Mouse (Mus musculus): ENCODE data around the gene Dagla. TPM values are rescaled to one million over a fixed set of nuclear protein-coding genes. Genes with fewer than 3 reads are reported as not detected.

The Dagla gene
- total and polyA plus RNA-seq, 2 experiments = 0.18 to 0.93 TPM

DNA sequence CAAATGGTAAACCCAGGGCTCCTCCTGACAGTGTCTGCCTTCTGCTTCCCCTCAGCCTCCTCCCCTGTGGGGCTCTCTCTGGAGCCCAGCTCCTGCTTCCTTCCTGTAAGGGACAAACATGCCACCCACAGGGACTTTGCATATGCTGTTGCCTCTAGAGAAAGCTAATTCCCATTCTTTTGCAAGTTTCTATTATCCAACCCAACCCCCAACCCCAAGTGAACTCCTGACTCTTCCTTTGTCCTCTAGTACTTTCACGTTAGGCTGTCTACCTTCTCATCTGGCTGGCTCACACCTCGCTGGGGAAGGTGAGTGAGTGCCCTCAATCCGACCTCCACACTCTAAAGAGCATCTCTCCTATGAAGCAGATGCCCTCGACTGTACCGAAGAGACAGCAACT, 72.8 kb downstream of the Dagla start:
- no peak overlapping the region for H3K9ac ChIP-seq (ENCODE audit: low read depth, low read length)
- no peak overlapping the region for H3K4me3 ChIP-seq (ENCODE audit: insufficient read depth, low read depth, low read length)
- H3K36me3 ChIP-seq (ENCODE audit: control insufficient read depth, insufficient read depth, low read length) = no peaks in the 10 kb centered on the region
- H3K4me1 ChIP-seq (ENCODE audit: control insufficient read depth, insufficient read depth, low read length) = peaks cover 18% of the 10 kb centered on the region
- no peak for DNase-seq (ENCODE audit: extremely low read depth, low read depth, low spot score)
- H3K27me3 ChIP-seq (ENCODE audit: control insufficient read depth, insufficient read depth, low read length) = no peaks in the 10 kb centered on the region
- WGBS = 60% methylated on average over 5 of the region's 5 CpGs
- no peak for TF ChIP-seq CTCF (IDR thresholded peaks at IDR 0.05; ENCODE audit: low read depth, low read length)
- TF ChIP-seq POLR2A (IDR thresholded peaks at IDR 0.05; ENCODE audit: extremely low read depth, insufficient read depth, low read length) = no peak
- H3K79me2 ChIP-seq (ENCODE audit: control insufficient read depth, insufficient read depth, low read length) = peaks cover 19% of the 10 kb centered on the region
- no peak overlapping the region for H3K27ac ChIP-seq (replicated peaks; ENCODE audit: insufficient read depth, low read depth, low read length)

DNA sequence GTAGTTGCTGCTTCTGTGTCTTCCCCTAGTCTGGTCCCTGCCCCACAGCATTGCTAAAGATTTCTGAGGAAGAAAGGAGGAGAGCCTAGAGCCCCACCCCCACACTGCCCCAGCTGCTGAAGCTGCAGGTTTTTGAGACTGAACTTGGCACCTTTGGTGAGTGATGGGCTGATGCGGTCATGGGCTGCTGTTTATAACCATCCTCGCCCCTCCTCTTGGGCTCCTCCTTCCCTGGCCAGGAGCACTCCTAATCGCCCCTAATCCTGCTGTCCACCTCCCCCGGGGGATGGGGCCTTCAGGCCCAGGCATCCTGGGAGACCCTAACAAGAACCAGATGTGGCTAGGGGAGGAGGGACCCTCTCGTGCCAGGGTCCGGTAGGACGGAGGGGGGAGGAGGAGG, 73.7 kb downstream of the Dagla start:
- no peak overlapping the region for H3K27ac ChIP-seq (replicated peaks; ENCODE audit: insufficient read depth, low read depth, low read length)
- H3K9ac ChIP-seq (ENCODE audit: low read depth, low read length) = no peak overlapping the region
- peaks cover 19% of the 10 kb centered on the region for H3K79me2 ChIP-seq (ENCODE audit: control insufficient read depth, insufficient read depth, low read length)
- DNase-seq (ENCODE audit: extremely low read depth, low read depth, low spot score) = no peak
- TF ChIP-seq POLR2A (IDR thresholded peaks at IDR 0.05; ENCODE audit: extremely low read depth, insufficient read depth, low read length) = no peak
- no peaks in the 10 kb centered on the region for H3K36me3 ChIP-seq (ENCODE audit: control insufficient read depth, insufficient read depth, low read length)
- WGBS = 84% methylated on average over 7 of the region's 7 CpGs
- no peak overlapping the region for H3K4me3 ChIP-seq (ENCODE audit: insufficient read depth, low read depth, low read length)
- peaks cover 15% of the 10 kb centered on the region for H3K4me1 ChIP-seq (ENCODE audit: control insufficient read depth, insufficient read depth, low read length)
- no peaks in the 10 kb centered on the region for H3K27me3 ChIP-seq (ENCODE audit: control insufficient read depth, insufficient read depth, low read length)

DNA sequence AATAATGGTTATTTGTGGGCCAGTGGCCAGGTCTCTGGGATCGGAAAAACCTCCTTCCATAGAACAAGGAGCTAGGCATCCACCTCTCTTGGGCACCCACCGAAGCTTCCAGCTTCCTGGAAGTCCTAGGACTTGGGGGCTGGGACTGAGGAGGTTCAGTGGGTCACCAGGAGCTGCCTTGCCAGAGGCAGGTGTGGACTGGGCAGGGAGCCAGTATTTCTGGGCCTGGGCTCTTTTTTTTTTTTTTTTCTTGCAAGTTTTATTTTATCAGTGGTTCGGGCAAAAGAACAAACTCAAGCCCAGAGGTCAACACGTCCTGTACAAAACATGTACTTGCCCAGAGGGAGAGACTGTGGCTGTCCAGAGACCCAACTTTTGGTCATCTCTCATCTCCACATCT, 78.9 kb downstream of the Dagla start:
- peaks cover 5% of the 10 kb centered on the region for H3K4me1 ChIP-seq (ENCODE audit: control insufficient read depth, insufficient read depth, low read length)
- H3K27me3 ChIP-seq (ENCODE audit: control insufficient read depth, insufficient read depth, low read length) = no peaks in the 10 kb centered on the region
- H3K4me3 ChIP-seq (ENCODE audit: insufficient read depth, low read depth, low read length) = no peak overlapping the region
- TF ChIP-seq CTCF (IDR thresholded peaks at IDR 0.05; ENCODE audit: low read depth, low read length) = no peak
- H3K27ac ChIP-seq (replicated peaks; ENCODE audit: insufficient read depth, low read depth, low read length) = peak overlapping the region; percentile 44
- H3K36me3 ChIP-seq (ENCODE audit: control insufficient read depth, insufficient read depth, low read length) = no peaks in the 10 kb centered on the region
- peak; percentile 83 for DNase-seq (ENCODE audit: extremely low read depth, low read depth, low spot score)
- WGBS = 23% methylated on average over 4 of the region's 4 CpGs
- no peaks in the 10 kb centered on the region for H3K79me2 ChIP-seq (ENCODE audit: control insufficient read depth, insufficient read depth, low read length)
- H3K9ac ChIP-seq (ENCODE audit: low read depth, low read length) = no peak overlapping the region

DNA sequence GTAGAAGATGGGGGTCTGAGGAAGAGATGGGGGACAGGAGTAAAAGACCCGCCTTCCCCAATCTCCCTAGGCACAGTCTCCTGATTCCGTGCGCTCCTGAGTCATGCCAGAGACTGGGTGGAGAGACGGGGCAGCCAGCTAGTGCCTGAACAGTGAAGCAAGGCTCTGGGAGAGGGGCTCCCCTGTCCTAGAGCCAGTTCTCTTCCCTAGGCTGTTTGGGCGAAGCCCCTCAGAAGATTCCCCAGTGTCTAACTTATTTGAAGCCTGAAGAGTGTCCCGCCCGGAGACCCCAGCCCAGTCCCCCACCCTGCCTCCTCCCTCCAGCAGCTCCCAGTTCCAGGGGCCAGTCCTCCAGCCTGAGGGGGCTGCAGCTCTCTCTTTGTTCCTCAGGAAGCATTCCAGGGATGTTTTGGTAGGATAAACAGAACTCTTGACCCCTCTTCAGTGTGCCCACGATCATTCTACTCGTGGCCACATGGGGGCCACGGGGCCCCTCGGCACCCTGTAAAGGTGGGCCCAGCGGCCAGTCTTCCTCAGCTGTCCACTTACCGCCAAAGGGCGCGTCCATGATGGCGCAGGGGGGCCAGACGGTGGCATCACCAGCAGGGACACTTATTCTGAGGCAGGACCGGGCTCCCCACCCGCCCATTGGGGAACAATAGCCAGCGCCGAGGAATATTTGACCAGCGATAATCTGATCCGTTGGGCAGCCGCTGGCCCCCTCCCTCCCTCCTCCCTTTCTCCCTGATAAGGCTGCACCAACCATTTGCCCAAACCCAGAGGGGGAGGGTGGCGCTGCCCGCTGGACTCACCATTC, 79.8 kb downstream of the Dagla start:
- TF ChIP-seq CTCF (IDR thresholded peaks at IDR 0.05; ENCODE audit: low read depth, low read length) (no peak), POLR2A (IDR thresholded peaks at IDR 0.05; ENCODE audit: extremely low read depth, insufficient read depth, low read length) (no peak)
- Histone ChIP-seq H3K4me1 (ENCODE audit: control insufficient read depth, insufficient read depth, low read length) (peaks cover 5% of the 10 kb centered on the region), H3K27me3 (ENCODE audit: control insufficient read depth, insufficient read depth, low read length) (no peaks in the 10 kb centered on the region), H3K27ac (replicated peaks; ENCODE audit: insufficient read depth, low read depth, low read length) (no peak overlapping the region), H3K9ac (ENCODE audit: low read depth, low read length) (no peak overlapping the region), H3K4me3 (ENCODE audit: insufficient read depth, low read depth, low read length) (no peak overlapping the region), H3K36me3 (ENCODE audit: control insufficient read depth, insufficient read depth, low read length) (no peaks in the 10 kb centered on the region), H3K79me2 (ENCODE audit: control insufficient read depth, insufficient read depth, low read length) (no peaks in the 10 kb centered on the region)
- DNase-seq (ENCODE audit: extremely low read depth, low read depth, low spot score) = no peak
- WGBS = 74% methylated on average over 26 of the region's 26 CpGs

DNA sequence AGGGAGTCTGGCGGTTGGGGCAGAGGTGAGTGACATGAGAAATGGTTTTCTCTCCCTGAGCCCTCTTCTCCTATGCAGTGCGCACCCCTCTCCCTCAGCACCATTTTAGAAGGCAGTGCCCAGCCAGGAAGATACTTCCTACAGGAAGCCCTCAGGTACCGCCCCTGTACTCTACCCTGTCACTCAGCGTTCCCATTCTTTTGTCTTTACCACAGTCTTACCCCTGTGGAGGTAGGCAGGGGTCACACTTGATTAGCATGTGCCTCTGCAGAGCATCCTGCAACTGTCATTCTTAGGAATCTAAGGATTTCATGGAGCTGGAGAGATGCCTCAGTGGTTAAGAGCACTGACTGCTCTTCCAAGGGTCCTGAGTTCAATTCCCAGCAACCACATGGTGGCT, 81.1 kb downstream of the Dagla start:
- no peak overlapping the region for H3K27ac ChIP-seq (replicated peaks; ENCODE audit: insufficient read depth, low read depth, low read length)
- WGBS = 88% methylated on average over 4 of the region's 4 CpGs
- DNase-seq (ENCODE audit: extremely low read depth, low read depth, low spot score) = no peak

GRCm38 (mm10) chr19:10222656-10223055, 82.0 kb downstream of the Dagla start:
- WGBS = 61% methylated on average over 8 of the region's 8 CpGs

More for the DNA sequence above, 81.1 kb downstream of the Dagla start:
- no peak overlapping the region for H3K4me3 ChIP-seq (ENCODE audit: insufficient read depth, low read depth, low read length)
- no peaks in the 10 kb centered on the region for H3K27me3 ChIP-seq (ENCODE audit: control insufficient read depth, insufficient read depth, low read length)
- TF ChIP-seq CTCF (IDR thresholded peaks at IDR 0.05; ENCODE audit: low read depth, low read length) (no peak), POLR2A (IDR thresholded peaks at IDR 0.05; ENCODE audit: extremely low read depth, insufficient read depth, low read length) (no peak)
- peaks cover 5% of the 10 kb centered on the region for H3K4me1 ChIP-seq (ENCODE audit: control insufficient read depth, insufficient read depth, low read length)
- no peaks in the 10 kb centered on the region for H3K36me3 ChIP-seq (ENCODE audit: control insufficient read depth, insufficient read depth, low read length)
- H3K79me2 ChIP-seq (ENCODE audit: control insufficient read depth, insufficient read depth, low read length) = no peaks in the 10 kb centered on the region
- no peak overlapping the region for H3K9ac ChIP-seq (ENCODE audit: low read depth, low read length)

More at GRCm38 (mm10) chr19:10222656-10223055, 82.0 kb downstream of the Dagla start:
- H3K27me3 ChIP-seq (ENCODE audit: control insufficient read depth, insufficient read depth, low read length) = no peaks in the 10 kb centered on the region
- no peak overlapping the region for H3K27ac ChIP-seq (replicated peaks; ENCODE audit: insufficient read depth, low read depth, low read length)
- H3K79me2 ChIP-seq (ENCODE audit: control insufficient read depth, insufficient read depth, low read length) = no peaks in the 10 kb centered on the region
- H3K36me3 ChIP-seq (ENCODE audit: control insufficient read depth, insufficient read depth, low read length) = no peaks in the 10 kb centered on the region
- no peak overlapping the region for H3K4me3 ChIP-seq (ENCODE audit: insufficient read depth, low read depth, low read length)
- no peak overlapping the region for H3K9ac ChIP-seq (ENCODE audit: low read depth, low read length)
- H3K4me1 ChIP-seq (ENCODE audit: control insufficient read depth, insufficient read depth, low read length) = peaks cover 5% of the 10 kb centered on the region
- no peak for DNase-seq (ENCODE audit: extremely low read depth, low read depth, low spot score)
- TF ChIP-seq CTCF (IDR thresholded peaks at IDR 0.05; ENCODE audit: low read depth, low read length) (no peak), POLR2A (IDR thresholded peaks at IDR 0.05; ENCODE audit: extremely low read depth, insufficient read depth, low read length) (no peak)

Data from liver, adult 2 months (tissue).